Mouse (Mus musculus) liver, adult 2 months (tissue): ENCODE measurements around the gene Pomt1. TPM values are rescaled to one million over a fixed set of nuclear protein-coding genes. Genes with fewer than 3 reads are reported as not detected.

ENCODE experiments used
- DNase-seq: peaks from one replicate; pipeline ENCODE4 v3.0.0-alpha.2; 2011; ENCODE audit warnings: low read depth, low spot score; ENCODE audit errors: extremely low read depth
- H3K27ac ChIP-seq: fragments of 200-500 bp; replicated peaks from 2 replicates; pipeline ENCODE4 v1.5.1; 2012; ENCODE audit warnings: low read depth, mild to moderate bottlenecking, control low read depth, inconsistent platforms, low read length; ENCODE audit not compliant: insufficient read depth
- H3K27me3 ChIP-seq: fragments of 200-500 bp; 2 replicates; pipeline ENCODE4 v1.6.1; 2012; ENCODE audit warnings: mild to moderate bottlenecking, moderate library complexity, low read length, inconsistent platforms; ENCODE audit not compliant: control insufficient read depth, insufficient read depth
- H3K36me3 ChIP-seq: fragments of 200-500 bp; 2 replicates; pipeline ENCODE4 v1.6.1; 2012; ENCODE audit warnings: low read length, inconsistent platforms; ENCODE audit not compliant: control insufficient read depth, insufficient read depth
- H3K4me1 ChIP-seq: fragments of 200-500 bp; 2 replicates; pipeline ENCODE4 v1.6.1; 2011; ENCODE audit warnings: low read length; ENCODE audit not compliant: control insufficient read depth, insufficient read depth
- H3K4me3 ChIP-seq: fragments of 200-500 bp; 2 replicates; pipeline ENCODE4 v1.5.1; 2011; ENCODE audit warnings: low read depth, mild to moderate bottlenecking, control low read depth, low read length, moderate library complexity; ENCODE audit not compliant: insufficient read depth
- H3K79me2 ChIP-seq: fragments of 200-500 bp; 2 replicates; pipeline ENCODE4 v1.6.1; 2012; ENCODE audit warnings: inconsistent platforms, mild to moderate bottlenecking, low read length, moderate library complexity; ENCODE audit not compliant: control insufficient read depth, insufficient read depth
- H3K9ac ChIP-seq: fragments of 200-500 bp; 2 replicates; pipeline ENCODE4 v1.6.1; 2012; ENCODE audit warnings: low read depth, mild to moderate bottlenecking, control low read depth, inconsistent platforms, low read length
- CTCF ChIP-seq: fragments of 200-500 bp; IDR thresholded peaks from 2 replicates; pipeline ENCODE4 v1.5.1; 2011; ENCODE audit warnings: low read depth, low read length, control low read depth
- POLR2A ChIP-seq: fragments of 200-500 bp; IDR thresholded peaks from 2 replicates; pipeline ENCODE4 v1.6.1; 2011; ENCODE audit warnings: low read length, control low read depth; ENCODE audit not compliant: insufficient read depth; ENCODE audit errors: extremely low read depth
- WGBS: fragments of 180-500 bp; shearing (Covaris S2); methylation state at CpG from one replicate; pipeline ENCODE4 v1.1.7; 2018; 5-methylcytosine and 5-hydroxymethylcytosine counted together
- polyA plus RNA-seq: library from polyadenylated mRNA; depleted of rRNA; stranded (reverse); fragments of >200 nt; gene quantifications from 2 replicates; pipeline ENCODE4 v1.2.3, GENCODE M21; 2012
- total RNA-seq: library from RNA; depleted of rRNA; stranded (reverse); fragments of >200 nt; gene quantifications from 2 replicates; pipeline ENCODE4 v1.2.3, GENCODE M21; 2014

Gene Pomt1
- total and polyA plus RNA-seq, 2 experiments = 10.9 to 21.5 TPM

- no peak for DNase-seq
- 94% methylated on average over 5 of the region's 5 CpGs for WGBS
- Histone ChIP-seq H3K27ac (no peak overlapping the region), H3K4me1 (no peaks in the 10 kb centered on the region), H3K27me3 (no peaks in the 10 kb centered on the region), H3K9ac (no peak overlapping the region), H3K79me2 (no peaks in the 10 kb centered on the region), H3K4me3 (no peak overlapping the region), H3K36me3 (peaks cover 32% of the 10 kb centered on the region; the same call in 1 of the 2 replicates)
- TF ChIP-seq POLR2A = no peak
- no peak for TF ChIP-seq CTCF
These were observed 18.3 kb upstream of the Pomt1 start for GRCm38 (mm10) chr2:32218113-32218512.

- 88% methylated on average over 11 of the region's 11 CpGs for WGBS
- no peak overlapping the region for H3K27ac ChIP-seq
- peak; percentile 10 for DNase-seq
These were observed 17.7 kb upstream of the Pomt1 start for GRCm38 (mm10) chr2:32218541-32219334.

GRCm38 (mm10) chr2:32219501-32219900, 16.9 kb upstream of the Pomt1 start:
- no peaks in the 10 kb centered on the region for H3K27me3 ChIP-seq
- no peak for DNase-seq
- 95% methylated on average over 14 of the region's 14 CpGs for WGBS
- H3K79me2 ChIP-seq = no peaks in the 10 kb centered on the region
- no peak overlapping the region for H3K27ac ChIP-seq
- H3K4me1 ChIP-seq = no peaks in the 10 kb centered on the region
- TF ChIP-seq CTCF (no peak), POLR2A (no peak)
- H3K36me3 ChIP-seq = peaks cover 33% of the 10 kb centered on the region; the same call in 1 of the 2 replicates
- no peak overlapping the region for H3K4me3 ChIP-seq
- H3K9ac ChIP-seq = no peak overlapping the region

More at GRCm38 (mm10) chr2:32218541-32219334, 17.7 kb upstream of the Pomt1 start:
- Histone ChIP-seq H3K9ac (no peak overlapping the region), H3K36me3 (peaks cover 31% of the 10 kb centered on the region; the same call in 1 of the 2 replicates), H3K79me2 (no peaks in the 10 kb centered on the region), H3K27me3 (no peaks in the 10 kb centered on the region), H3K4me1 (no peaks in the 10 kb centered on the region), H3K4me3 (no peak overlapping the region)
- TF ChIP-seq POLR2A = no peak
- no peak for TF ChIP-seq CTCF

- DNase-seq = no peak
- H3K27ac ChIP-seq = no peak overlapping the region
These were observed 16.4 kb upstream of the Pomt1 start for GRCm38 (mm10) chr2:32220021-32220420.

GRCm38 (mm10) chr2:32220969-32221368, 15.4 kb upstream of the Pomt1 start:
- H3K9ac ChIP-seq = no peak overlapping the region
- no peaks in the 10 kb centered on the region for H3K4me1 ChIP-seq
- TF ChIP-seq CTCF = no peak
- no peak for TF ChIP-seq POLR2A
- peaks cover 33% of the 10 kb centered on the region; the same call in 1 of the 2 replicates for H3K36me3 ChIP-seq
- H3K27me3 ChIP-seq = no peaks in the 10 kb centered on the region
- WGBS = 98% methylated on average over 10 of the region's 10 CpGs
- no peak for DNase-seq
- H3K79me2 ChIP-seq = no peaks in the 10 kb centered on the region
- H3K27ac ChIP-seq = no peak overlapping the region
- H3K4me3 ChIP-seq = no peak overlapping the region

More at GRCm38 (mm10) chr2:32220021-32220420, 16.4 kb upstream of the Pomt1 start:
- Histone ChIP-seq H3K27me3 (no peaks in the 10 kb centered on the region), H3K4me1 (no peaks in the 10 kb centered on the region), H3K4me3 (no peak overlapping the region), H3K9ac (no peak overlapping the region), H3K79me2 (no peaks in the 10 kb centered on the region), H3K36me3 (peaks cover 33% of the 10 kb centered on the region; the same call in 1 of the 2 replicates)
- TF ChIP-seq CTCF = no peak
- TF ChIP-seq POLR2A = no peak
- WGBS = 93% methylated on average over 6 of the region's 6 CpGs

GRCm38 (mm10) chr2:32221577-32221976, 14.8 kb upstream of the Pomt1 start:
- TF ChIP-seq CTCF = no peak
- TF ChIP-seq POLR2A = no peak
- Histone ChIP-seq H3K9ac (no peak overlapping the region), H3K79me2 (no peaks in the 10 kb centered on the region), H3K27ac (no peak overlapping the region), H3K36me3 (peaks cover 33% of the 10 kb centered on the region; the same call in 1 of the 2 replicates), H3K4me3 (no peak overlapping the region), H3K4me1 (no peaks in the 10 kb centered on the region), H3K27me3 (no peaks in the 10 kb centered on the region)
- WGBS = 91% methylated on average over 7 of the region's 7 CpGs
- DNase-seq = no peak
